Mouse (Mus musculus): ENCODE measurements around the gene Emg1.

Gene Emg1

GRCm38 (mm10) chr6:124740888-124741761 lies 29.1 kb upstream of the Emg1 start, which contains the start of gene Grcc10:
Grcc10 (minus strand) TSS chr6:124741374.
- under 1% methylated on average over 41 of the region's 41 CpGs for WGBS

- under 1% methylated on average over 29 of the region's 29 CpGs for WGBS
Measured at GRCm38 (mm10) chr6:124740211-124740887, 28.4 kb upstream of the Emg1 start.

- 74% methylated on average over 10 of the region's 10 CpGs for WGBS
Measured at GRCm38 (mm10) chr6:124739231-124739796, 27.3 kb upstream of the Emg1 start.

- WGBS = 49% methylated on average over 15 of the region's 15 CpGs
Measured at GRCm38 (mm10) chr6:124738511-124739023, 26.6 kb upstream of the Emg1 start, which contains the start of gene Ptpn6. Ptpn6 (minus strand) TSS chr6:124738714.

- 67% methylated on average over 11 of the region's 11 CpGs for WGBS
Measured at GRCm38 (mm10) chr6:124737040-124737439, 25.1 kb upstream of the Emg1 start.

- 94% methylated on average over 3 of the region's 3 CpGs for WGBS
Measured at GRCm38 (mm10) chr6:124734417-124734816, 22.4 kb upstream of the Emg1 start.

- WGBS = 76% methylated on average over 19 of the region's 19 CpGs
Measured at GRCm38 (mm10) chr6:124732476-124733370, 20.7 kb upstream of the Emg1 start.

- WGBS = 90% methylated on average over 7 of the region's 7 CpGs
Measured at GRCm38 (mm10) chr6:124731038-124731437, 19.1 kb upstream of the Emg1 start.

GRCm38 (mm10) chr6:124729850-124730705 lies 18.1 kb upstream of the Emg1 start:
- 82% methylated on average over 8 of the region's 8 CpGs for WGBS

- WGBS = 93% methylated on average over 10 of the region's 10 CpGs
Measured at GRCm38 (mm10) chr6:124728621-124729020, 16.6 kb upstream of the Emg1 start.

- WGBS = 91% methylated on average over 10 of the region's 10 CpGs
Measured at GRCm38 (mm10) chr6:124724472-124724871, 12.5 kb upstream of the Emg1 start.

GRCm38 (mm10) chr6:124723541-124723940 lies 11.6 kb upstream of the Emg1 start:
- WGBS = 58% methylated on average over 8 of the region's 8 CpGs

- 85% methylated on average over 6 of the region's 6 CpGs for WGBS
Measured at GRCm38 (mm10) chr6:124722876-124723473, 11.0 kb upstream of the Emg1 start.

- WGBS = 64% methylated on average over 11 of the region's 11 CpGs
Measured at GRCm38 (mm10) chr6:124720904-124721303, 8.9 kb upstream of the Emg1 start.

- 91% methylated on average over 7 of the region's 7 CpGs for WGBS
Measured at GRCm38 (mm10) chr6:124719354-124719978, 7.5 kb upstream of the Emg1 start.

GRCm38 (mm10) chr6:124718703-124719102 lies 6.7 kb upstream of the Emg1 start:
- 77% methylated on average over 16 of the region's 16 CpGs for WGBS

GRCm38 (mm10) chr6:124717968-124718367 lies 6.0 kb upstream of the Emg1 start:
- WGBS = 83% methylated on average over 13 of the region's 13 CpGs

- 52% methylated on average over 20 of the region's 20 CpGs for WGBS
Measured at GRCm38 (mm10) chr6:124716864-124717490, 5.0 kb upstream of the Emg1 start.

GRCm38 (mm10) chr6:124712918-124713317 lies 940 bp upstream of the Emg1 start:
- 6% methylated on average over 11 of the region's 11 CpGs for WGBS

Measured in cerebral cortex, adult 2 months (tissue).